Mouse (Mus musculus) hindbrain, embryonic 12.5 days (tissue): ENCODE data around the gene Trub1. TPM values are rescaled to one million over a fixed set of nuclear protein-coding genes. Genes with fewer than 3 reads are reported as not detected.

Experiments used
- ATAC-seq: fragments of 200-750 bp; cut with Nextera tagmentation; 2 replicates; pipeline ENCODE4 v1.8.0; 2017; ENCODE audit warnings: moderate TSS enrichment; ENCODE audit not compliant: low FRiP score
- H3K27ac ChIP-seq: fragments of 300-500 bp; sonication (generic); 2 replicates; pipeline ENCODE4 v1.5.1; 2016; ENCODE audit warnings: mild to moderate bottlenecking
- H3K27me3 ChIP-seq: fragments of 300-500 bp; sonication (generic); 2 replicates; pipeline ENCODE4 v1.6.1; 2016; ENCODE audit warnings: mild to moderate bottlenecking
- H3K36me3 ChIP-seq: fragments of 300-500 bp; sonication (generic); 2 replicates; pipeline ENCODE4 v1.6.1; 2016; ENCODE audit warnings: mild to moderate bottlenecking
- H3K4me1 ChIP-seq: fragments of 300-500 bp; sonication (generic); 2 replicates; pipeline ENCODE4 v1.6.1; 2016
- H3K4me2 ChIP-seq: fragments of 300-500 bp; sonication (generic); replicated peaks from 2 replicates; pipeline ENCODE4 v1.6.1; 2016; ENCODE audit warnings: mild to moderate bottlenecking
- H3K4me3 ChIP-seq: fragments of 300-500 bp; sonication (generic); 2 replicates; pipeline ENCODE4 v1.5.1; 2016; ENCODE audit warnings: mild to moderate bottlenecking
- H3K9ac ChIP-seq: fragments of 300-500 bp; sonication (generic); 2 replicates; pipeline ENCODE4 v1.6.1; 2016; ENCODE audit warnings: mild to moderate bottlenecking, moderate library complexity
- H3K9me3 ChIP-seq: fragments of 300-500 bp; sonication (generic); replicated peaks from 2 replicates; pipeline ENCODE4 v1.6.1; 2016; ENCODE audit warnings: mild to moderate bottlenecking
- WGBS: fragments of 180-500 bp; shearing (Covaris S2); methylation state at CpG from one replicate; pipeline ENCODE4 v1.1.7; 2016; 5-methylcytosine and 5-hydroxymethylcytosine counted together
- polyA plus RNA-seq: library from polyadenylated mRNA; unstranded; fragments of >200 nt; fragmentation: Nextera tagmentation; extraction: Ambion mirVana; gene quantifications from 2 replicates; pipeline ENCODE4 v1.2.1, GENCODE M21; 2016

The Trub1 gene
- polyA plus RNA-seq, 1 experiment from 2014 or later: 15.9 TPM

- no peak overlapping the region for H3K4me2 ChIP-seq
- no peaks in the 10 kb centered on the region for H3K4me1 ChIP-seq
- no peaks in the 10 kb centered on the region for H3K27me3 ChIP-seq
- no peak overlapping the region for H3K9ac ChIP-seq
- no peak overlapping the region for H3K27ac ChIP-seq
- H3K9me3 ChIP-seq: no peaks in the 10 kb centered on the region
- ATAC-seq: no peak
- 94% methylated on average over 8 of the region's 8 CpGs for WGBS
- no peak overlapping the region for H3K4me3 ChIP-seq
- no peaks in the 10 kb centered on the region for H3K36me3 ChIP-seq
Observed at GRCm38 (mm10) chr19:57426841-57427240, 25.9 kb upstream of the Trub1 start.

- H3K4me2 ChIP-seq: no peak overlapping the region
- H3K27ac ChIP-seq: no peak overlapping the region
- H3K27me3 ChIP-seq: no peaks in the 10 kb centered on the region
- no peaks in the 10 kb centered on the region for H3K9me3 ChIP-seq
- H3K9ac ChIP-seq: no peak overlapping the region
- no peak overlapping the region for H3K4me3 ChIP-seq
- no peak for ATAC-seq
- no peaks in the 10 kb centered on the region for H3K4me1 ChIP-seq
- no peaks in the 10 kb centered on the region for H3K36me3 ChIP-seq
- WGBS: 84% methylated on average over 14 of the region's 14 CpGs
Observed at GRCm38 (mm10) chr19:57427756-57428438, 24.8 kb upstream of the Trub1 start.

- no peak overlapping the region for H3K4me2 ChIP-seq
- 90% methylated on average over 3 of the region's 3 CpGs for WGBS
- H3K4me3 ChIP-seq: no peak overlapping the region
- no peaks in the 10 kb centered on the region for H3K27me3 ChIP-seq
- no peaks in the 10 kb centered on the region for H3K36me3 ChIP-seq
- H3K27ac ChIP-seq: no peak overlapping the region
- ATAC-seq: no peak
- H3K9ac ChIP-seq: no peak overlapping the region
- no peaks in the 10 kb centered on the region for H3K9me3 ChIP-seq
- no peaks in the 10 kb centered on the region; the same call in 1 of the 2 replicates for H3K4me1 ChIP-seq
Observed at GRCm38 (mm10) chr19:57428641-57429040, 24.1 kb upstream of the Trub1 start.

GRCm38 (mm10) chr19:57429926-57430325 lies 22.8 kb upstream of the Trub1 start:
- ATAC-seq: no peak
- H3K4me1 ChIP-seq: peaks cover 4% of the 10 kb centered on the region
- no peaks in the 10 kb centered on the region for H3K9me3 ChIP-seq
- 79% methylated on average over 6 of the region's 6 CpGs for WGBS
- H3K27ac ChIP-seq: no peak overlapping the region
- no peak overlapping the region for H3K9ac ChIP-seq
- no peak overlapping the region for H3K4me2 ChIP-seq
- no peak overlapping the region for H3K4me3 ChIP-seq
- no peaks in the 10 kb centered on the region for H3K36me3 ChIP-seq
- no peaks in the 10 kb centered on the region for H3K27me3 ChIP-seq

- 51% methylated on average over 6 of the region's 6 CpGs for WGBS
- Histone ChIP-seq H3K4me2 (no peak overlapping the region), H3K9ac (no peak overlapping the region), H3K36me3 (no peaks in the 10 kb centered on the region), H3K27ac (no peak overlapping the region), H3K4me3 (no peak overlapping the region), H3K27me3 (no peaks in the 10 kb centered on the region), H3K4me1 (peaks cover 4% of the 10 kb centered on the region), H3K9me3 (no peaks in the 10 kb centered on the region)
- no peak for ATAC-seq
Observed at GRCm38 (mm10) chr19:57431476-57431875, 21.2 kb upstream of the Trub1 start.

- peaks cover 4% of the 10 kb centered on the region for H3K4me1 ChIP-seq
- no peaks in the 10 kb centered on the region for H3K27me3 ChIP-seq
- H3K36me3 ChIP-seq: no peaks in the 10 kb centered on the region
- H3K9me3 ChIP-seq: no peaks in the 10 kb centered on the region
- WGBS: 73% methylated on average over 6 of the region's 6 CpGs
- H3K4me3 ChIP-seq: no peak overlapping the region
- H3K9ac ChIP-seq: no peak overlapping the region
- H3K4me2 ChIP-seq: no peak overlapping the region
- H3K27ac ChIP-seq: no peak overlapping the region
- no peak for ATAC-seq
Observed at GRCm38 (mm10) chr19:57434024-57434423, 18.7 kb upstream of the Trub1 start.

GRCm38 (mm10) chr19:57436586-57437021 lies 16.1 kb upstream of the Trub1 start:
- Histone ChIP-seq H3K4me2 (no peak overlapping the region), H3K27ac (no peak overlapping the region), H3K9me3 (no peaks in the 10 kb centered on the region), H3K27me3 (no peaks in the 10 kb centered on the region), H3K36me3 (no peaks in the 10 kb centered on the region), H3K4me3 (no peak overlapping the region), H3K9ac (no peak overlapping the region), H3K4me1 (peaks cover 4% of the 10 kb centered on the region)
- ATAC-seq: no peak
- WGBS: 74% methylated on average over 10 of the region's 10 CpGs

- no peak overlapping the region for H3K9ac ChIP-seq
- H3K4me3 ChIP-seq: no peak overlapping the region
Observed at GRCm38 (mm10) chr19:57437042-57437441, 15.7 kb upstream of the Trub1 start.

GRCm38 (mm10) chr19:57439296-57439695 lies 13.4 kb upstream of the Trub1 start:
- Histone ChIP-seq H3K36me3 (no peaks in the 10 kb centered on the region), H3K27ac (no peak overlapping the region), H3K9me3 (no peaks in the 10 kb centered on the region), H3K9ac (no peak overlapping the region), H3K4me3 (no peak overlapping the region), H3K27me3 (no peaks in the 10 kb centered on the region), H3K4me1 (peaks cover 6% of the 10 kb centered on the region; the same call in 1 of the 2 replicates), H3K4me2 (no peak overlapping the region)
- no peak for ATAC-seq
- WGBS: 95% methylated on average over 5 of the region's 5 CpGs

More at GRCm38 (mm10) chr19:57437042-57437441, 15.7 kb upstream of the Trub1 start:
- Histone ChIP-seq H3K27ac (no peak overlapping the region), H3K9me3 (no peaks in the 10 kb centered on the region), H3K36me3 (no peaks in the 10 kb centered on the region), H3K4me2 (no peak overlapping the region), H3K4me1 (peaks cover 4% of the 10 kb centered on the region), H3K27me3 (no peaks in the 10 kb centered on the region)
- ATAC-seq: no peak
- WGBS: 90% methylated on average over 7 of the region's 7 CpGs

- no peaks in the 10 kb centered on the region for H3K9me3 ChIP-seq
- no peak overlapping the region for H3K4me3 ChIP-seq
- H3K4me2 ChIP-seq: no peak overlapping the region
- H3K36me3 ChIP-seq: no peaks in the 10 kb centered on the region
- no peak for ATAC-seq
- 0 out of 2 replicates have a peak, but pooled peaks cover 5% of the 10 kb centered on the region for H3K4me1 ChIP-seq
- H3K27ac ChIP-seq: 0 out of 2 replicates have a peak overlapping the region, but pooled peaks have one; percentile 8
- H3K27me3 ChIP-seq: no peaks in the 10 kb centered on the region
- no peak overlapping the region for H3K9ac ChIP-seq
- WGBS: 55% methylated on average over 7 of the region's 7 CpGs
Observed at GRCm38 (mm10) chr19:57441501-57441900, 11.2 kb upstream of the Trub1 start.

GRCm38 (mm10) chr19:57442936-57443657 lies 9.6 kb upstream of the Trub1 start:
- Histone ChIP-seq H3K9ac (no peak overlapping the region), H3K27me3 (no peaks in the 10 kb centered on the region), H3K4me3 (no peak overlapping the region), H3K27ac (no peak overlapping the region), H3K4me2 (no peak overlapping the region), H3K9me3 (no peaks in the 10 kb centered on the region), H3K36me3 (no peaks in the 10 kb centered on the region), H3K4me1 (0 out of 2 replicates have a peak, but pooled peaks cover 5% of the 10 kb centered on the region)
- no peak for ATAC-seq
- 46% methylated on average over 8 of the region's 8 CpGs for WGBS

GRCm38 (mm10) chr19:57445049-57445448 lies 7.7 kb upstream of the Trub1 start:
- H3K36me3 ChIP-seq: no peaks in the 10 kb centered on the region
- no peak for ATAC-seq
- H3K4me3 ChIP-seq: no peak overlapping the region
- no peaks in the 10 kb centered on the region for H3K27me3 ChIP-seq
- no peak overlapping the region for H3K9ac ChIP-seq
- H3K27ac ChIP-seq: no peak overlapping the region
- no peaks in the 10 kb centered on the region for H3K9me3 ChIP-seq
- 0 out of 2 replicates have a peak, but pooled peaks cover 5% of the 10 kb centered on the region for H3K4me1 ChIP-seq
- no peak overlapping the region for H3K4me2 ChIP-seq
- 48% methylated on average over 5 of the region's 5 CpGs for WGBS
